Mouse (Mus musculus): ENCODE measurements around the gene Ubtd1. TPM values are rescaled to one million over a fixed set of nuclear protein-coding genes. Genes with fewer than 3 reads are reported as not detected.

Ubtd1 gene
- polyA plus RNA-seq, 1 experiment from 2014 or later: 6.7 TPM

Other genes with a start within 250 kb of the Ubtd1 start
- gene Slit1, start 238.1 kb upstream of the Ubtd1 start, polyA plus RNA-seq (2014; fragmentation: Nextera tagmentation; extraction: Ambion mirVana): 0.16 and 0.26 TPM in 2 replicates
- 55.6 and 63.4 TPM in 2 replicates for gene Arhgap19, start 179.7 kb upstream of the Ubtd1 start, polyA plus RNA-seq (2014; fragmentation: Nextera tagmentation; extraction: Ambion mirVana)
- gene Frat1, start 151.8 kb upstream of the Ubtd1 start, polyA plus RNA-seq (2014; fragmentation: Nextera tagmentation; extraction: Ambion mirVana): 19.5 and 19.9 TPM in 2 replicates
- 9.8 and 10.9 TPM in 2 replicates for gene Frat2, start 133.6 kb upstream of the Ubtd1 start, polyA plus RNA-seq (2014; fragmentation: Nextera tagmentation; extraction: Ambion mirVana)
- gene Rrp12, start 85.6 kb upstream of the Ubtd1 start, polyA plus RNA-seq (2014; fragmentation: Nextera tagmentation; extraction: Ambion mirVana): 29.5 and 34.0 TPM in 2 replicates
- gene Pgam1, start 69.8 kb upstream of the Ubtd1 start, polyA plus RNA-seq (2014; fragmentation: Nextera tagmentation; extraction: Ambion mirVana): 871 and 874 TPM in 2 replicates
- 101 and 109 TPM in 2 replicates for gene Exosc1, start 48.3 kb upstream of the Ubtd1 start, polyA plus RNA-seq (2014; fragmentation: Nextera tagmentation; extraction: Ambion mirVana)
- 58.9 and 63.0 TPM in 2 replicates for gene Zdhhc16, start 48.3 kb upstream of the Ubtd1 start, polyA plus RNA-seq (2014; fragmentation: Nextera tagmentation; extraction: Ambion mirVana)
- gene Mms19, start 606 bp upstream of the Ubtd1 start, polyA plus RNA-seq (2014; fragmentation: Nextera tagmentation; extraction: Ambion mirVana): 27.9 and 29.1 TPM in 2 replicates
- gene Ankrd2, start 54.2 kb downstream of the Ubtd1 start, polyA plus RNA-seq (2014; fragmentation: Nextera tagmentation; extraction: Ambion mirVana): not detected in 2 replicates
- gene Hoga1, start 63.8 kb downstream of the Ubtd1 start, polyA plus RNA-seq (2014; fragmentation: Nextera tagmentation; extraction: Ambion mirVana): 8.1 and 10.1 TPM in 2 replicates
- 0.13 and 0.40 TPM in 2 replicates for gene 4933411K16Rik, start 70.5 kb downstream of the Ubtd1 start, polyA plus RNA-seq (2014; fragmentation: Nextera tagmentation; extraction: Ambion mirVana)
- gene Morn4, start 104.6 kb downstream of the Ubtd1 start, polyA plus RNA-seq (2014; fragmentation: Nextera tagmentation; extraction: Ambion mirVana): 9.3 and 10.5 TPM in 2 replicates
- gene Pi4k2a, start 108.7 kb downstream of the Ubtd1 start, polyA plus RNA-seq (2014; fragmentation: Nextera tagmentation; extraction: Ambion mirVana): 17.6 and 18.1 TPM in 2 replicates
- gene Avpi1, start 147.3 kb downstream of the Ubtd1 start, polyA plus RNA-seq (2014; fragmentation: Nextera tagmentation; extraction: Ambion mirVana): 19.9 and 21.6 TPM in 2 replicates
- 4.3 and 5.4 TPM in 2 replicates for gene Marveld1, start 165.6 kb downstream of the Ubtd1 start, polyA plus RNA-seq (2014; fragmentation: Nextera tagmentation; extraction: Ambion mirVana)
- 15.2 and 15.8 TPM in 2 replicates for gene Zfyve27, start 182.2 kb downstream of the Ubtd1 start, polyA plus RNA-seq (2014; fragmentation: Nextera tagmentation; extraction: Ambion mirVana)
- 3.5 and 5.2 TPM in 2 replicates for gene Sfrp5, start 220.5 kb downstream of the Ubtd1 start, polyA plus RNA-seq (2014; fragmentation: Nextera tagmentation; extraction: Ambion mirVana)

Measured in liver, embryonic 11.5 days (tissue).